Mouse (Mus musculus) right cerebral cortex, postnatal 36 days (tissue): ENCODE data around the gene Cyp2j7.
"Not testable (repeated sequence)": the region's sequence is repeated elsewhere in the genome, so short reads cannot be mapped to it uniquely, and the experiment has no call there.

Source experiments
- DNase-seq, 2 experiments: peaks; one replicate each; pipeline ENCODE4 v3.0.0; 2022; ENCODE audit warnings: low spot score in 2 of 2, mixed read lengths in 1 of 2

Cyp2j7 gene

GRCm38 (mm10) chr4:96236559-96236958, at the start of gene Cyp2j7:
Gene Cyp2j7 (minus strand): TSS chr4:96236659.
- no peak for DNase-seq

DNA sequence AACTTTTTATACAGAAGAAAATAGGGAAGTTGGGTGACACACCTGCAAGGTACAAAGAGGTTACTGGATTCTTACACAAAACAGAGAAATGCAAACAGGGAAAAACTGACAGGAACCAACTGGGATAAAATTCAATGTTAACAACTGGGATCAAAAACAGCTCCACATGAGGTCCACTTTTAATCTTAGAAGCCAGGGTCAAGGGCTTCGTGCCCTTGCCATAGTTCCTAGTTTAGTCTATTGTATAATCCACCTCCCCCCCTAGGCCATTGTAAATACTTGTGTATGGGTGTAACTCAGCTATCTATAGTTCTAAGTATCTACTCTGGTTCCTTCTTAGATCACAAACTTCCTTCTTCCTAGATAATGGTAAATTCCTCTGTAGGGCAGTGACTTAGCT, 40.4 kb upstream of the Cyp2j7 start:
- DNase-seq = not testable (repeated sequence)

- DNase-seq = peak; percentile 23 to 44
These were observed 37.4 kb upstream of the Cyp2j7 start for GRCm38 (mm10) chr4:96273907-96274306.

DNA sequence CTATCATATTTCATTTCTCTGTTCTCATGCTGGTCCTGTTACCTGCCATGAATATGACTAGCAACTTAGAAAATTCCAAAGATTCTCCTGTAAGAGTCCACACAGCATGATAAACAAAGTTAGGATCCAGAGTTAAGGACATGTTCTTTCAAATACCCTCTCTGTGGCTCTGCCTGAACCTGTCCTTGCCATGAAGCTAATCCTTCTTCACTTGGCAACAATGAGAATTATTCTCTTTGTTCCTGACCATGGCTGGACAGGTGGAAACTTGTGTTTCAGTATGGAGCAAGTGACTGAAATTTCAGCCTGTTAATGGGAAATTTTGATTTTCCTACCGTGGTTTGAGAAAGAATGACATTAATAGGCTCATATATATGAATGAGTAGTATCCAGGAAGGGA, 39.8 kb downstream of the Cyp2j7 start:
- DNase-seq = no peak

GRCm38 (mm10) chr4:96189321-96189720, 47.1 kb downstream of the Cyp2j7 start:
- DNase-seq = not testable (repeated sequence)

DNA sequence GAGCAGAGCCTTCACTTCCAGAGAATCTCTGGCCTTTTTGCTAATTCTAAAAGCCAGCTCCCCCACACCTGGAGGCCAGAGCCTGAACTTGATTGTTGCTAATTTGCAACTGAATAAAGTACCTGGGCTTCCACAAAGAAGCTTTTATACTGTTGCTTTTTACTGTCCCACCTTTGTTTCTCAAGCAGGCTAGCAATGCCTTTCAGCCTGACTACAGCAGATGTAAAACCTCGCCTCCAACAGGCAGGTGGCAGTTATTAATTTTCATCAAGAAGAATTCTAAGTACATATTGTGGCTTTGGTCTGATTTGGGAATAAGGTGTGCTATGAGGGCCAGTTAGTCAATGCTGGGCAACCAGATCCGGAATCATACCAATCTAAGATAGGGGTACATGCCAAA, 47.8 kb downstream of the Cyp2j7 start:
- not testable (repeated sequence) for DNase-seq

- not testable (repeated sequence) for DNase-seq
These were observed 48.3 kb downstream of the Cyp2j7 start for GRCm38 (mm10) chr4:96188146-96188545.

GRCm38 (mm10) chr4:96184716-96185115, 51.7 kb downstream of the Cyp2j7 start:
- not testable (repeated sequence) for DNase-seq

GRCm38 (mm10) chr4:96162839-96163238, 73.6 kb downstream of the Cyp2j7 start:
- DNase-seq = no peak

DNA sequence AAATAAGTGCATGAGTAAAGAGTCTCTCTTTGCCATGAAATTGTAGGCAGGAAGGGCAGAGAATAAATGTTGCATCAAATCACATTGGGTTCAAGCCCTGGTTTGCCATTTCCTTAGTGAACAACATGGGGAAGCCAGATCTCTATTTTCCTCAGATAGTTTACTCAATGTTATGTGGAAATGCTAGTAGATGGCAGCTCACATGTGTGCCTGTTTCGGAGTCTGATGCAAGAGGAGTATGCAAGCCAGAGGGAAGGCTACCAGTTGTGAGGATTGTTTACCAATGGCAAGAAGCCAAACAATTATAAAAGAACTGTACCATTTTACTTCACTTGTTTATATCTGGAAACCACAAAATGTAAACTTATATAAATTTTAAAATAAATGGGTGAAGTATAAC, 74.9 kb downstream of the Cyp2j7 start:
- DNase-seq = no peak
